Mouse (Mus musculus): ENCODE results near the gene Imp3. TPM values are rescaled to one million over a fixed set of nuclear protein-coding genes. Genes with fewer than 3 reads are reported as not detected.

Imp3 gene
- polyA plus RNA-seq, 1 experiment, result 101 TPM

DNA sequence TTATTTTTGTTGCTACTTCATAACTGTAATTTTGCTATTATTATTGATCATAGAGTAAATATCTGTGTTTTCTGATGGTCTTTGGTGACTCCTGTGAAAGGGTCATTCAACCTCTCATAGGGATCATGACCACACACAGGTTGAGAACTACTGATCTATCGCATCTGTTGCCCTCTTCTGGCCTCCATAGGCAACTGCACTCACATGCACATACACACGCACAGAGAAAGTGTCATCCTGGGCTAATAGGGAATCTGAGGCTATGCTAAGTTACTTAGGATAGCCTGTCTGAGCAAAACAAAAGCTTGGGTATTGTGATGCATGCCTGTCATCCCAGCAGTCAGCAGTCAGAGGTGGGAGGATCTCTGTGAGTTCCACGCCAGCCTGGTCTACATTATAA is 24.3 kb downstream of the Imp3 start:
- Histone ChIP-seq H3K4me1 (ENCODE audit: control insufficient read depth, insufficient read depth, low read length) (no peaks in the 10 kb centered on the region), H3K9me3 (replicated peaks; ENCODE audit: control insufficient read depth, insufficient read depth, low read length, poor library complexity, severe bottlenecking) (no peaks in the 10 kb centered on the region), H3K27me3 (ENCODE audit: control insufficient read depth, insufficient read depth, low read length, poor library complexity, severe bottlenecking) (no peaks in the 10 kb centered on the region), H3K27ac (ENCODE audit: insufficient read depth, low read length) (no peak overlapping the region), H3K4me3 (ENCODE audit: low read depth, low read length) (no peak overlapping the region), H3K36me3 (ENCODE audit: control insufficient read depth, insufficient read depth, low read length, poor library complexity, severe bottlenecking) (peaks cover 19% of the 10 kb centered on the region), H3K9ac (ENCODE audit: low read depth, poor library complexity, severe bottlenecking) (no peak overlapping the region)
- TF ChIP-seq POLR2A (IDR thresholded peaks at IDR 0.05; ENCODE audit: insufficient read depth, low read length), result no peak
- no peak for TF ChIP-seq EP300 (IDR thresholded peaks at IDR 0.05; ENCODE audit: insufficient read depth, low read depth, low read length)

DNA sequence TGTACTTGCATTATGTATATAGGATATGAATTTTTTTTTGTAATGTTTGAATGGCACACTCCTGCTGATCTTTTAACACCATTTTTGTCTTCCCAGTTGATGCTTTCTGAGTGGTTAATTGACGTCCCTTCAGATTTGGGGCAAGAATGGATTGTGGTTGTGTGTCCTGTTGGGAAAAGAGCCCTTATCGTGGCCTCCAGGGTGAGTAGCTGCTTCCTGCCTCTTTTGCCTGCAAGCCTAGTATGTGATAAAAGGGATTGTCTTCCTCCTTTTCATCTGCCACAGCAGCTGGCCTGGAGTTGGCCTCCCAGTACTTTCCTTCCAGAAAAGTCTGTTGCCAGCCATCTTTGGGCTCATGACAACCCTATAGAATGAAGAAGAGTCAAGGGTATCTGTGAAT is 32.9 kb downstream of the Imp3 start:
- no peaks in the 10 kb centered on the region for H3K9me3 ChIP-seq (replicated peaks; ENCODE audit: control insufficient read depth, insufficient read depth, low read length, poor library complexity, severe bottlenecking)
- H3K9ac ChIP-seq (ENCODE audit: low read depth, poor library complexity, severe bottlenecking), result no peak overlapping the region
- peaks cover 4% of the 10 kb centered on the region; the same call in 1 of the 2 replicates for H3K36me3 ChIP-seq (ENCODE audit: control insufficient read depth, insufficient read depth, low read length, poor library complexity, severe bottlenecking)
- no peak overlapping the region for H3K27ac ChIP-seq (ENCODE audit: insufficient read depth, low read length)
- no peaks in the 10 kb centered on the region for H3K27me3 ChIP-seq (ENCODE audit: control insufficient read depth, insufficient read depth, low read length, poor library complexity, severe bottlenecking)
- H3K4me3 ChIP-seq (ENCODE audit: low read depth, low read length), result no peak overlapping the region
- H3K4me1 ChIP-seq (ENCODE audit: control insufficient read depth, insufficient read depth, low read length), result no peaks in the 10 kb centered on the region
- no peak for TF ChIP-seq POLR2A (IDR thresholded peaks at IDR 0.05; ENCODE audit: insufficient read depth, low read length)
- no peak for TF ChIP-seq CTCF (IDR thresholded peaks at IDR 0.05; ENCODE audit: low read depth, low read length)
- no peak for TF ChIP-seq EP300 (IDR thresholded peaks at IDR 0.05; ENCODE audit: insufficient read depth, low read depth, low read length)

DNA sequence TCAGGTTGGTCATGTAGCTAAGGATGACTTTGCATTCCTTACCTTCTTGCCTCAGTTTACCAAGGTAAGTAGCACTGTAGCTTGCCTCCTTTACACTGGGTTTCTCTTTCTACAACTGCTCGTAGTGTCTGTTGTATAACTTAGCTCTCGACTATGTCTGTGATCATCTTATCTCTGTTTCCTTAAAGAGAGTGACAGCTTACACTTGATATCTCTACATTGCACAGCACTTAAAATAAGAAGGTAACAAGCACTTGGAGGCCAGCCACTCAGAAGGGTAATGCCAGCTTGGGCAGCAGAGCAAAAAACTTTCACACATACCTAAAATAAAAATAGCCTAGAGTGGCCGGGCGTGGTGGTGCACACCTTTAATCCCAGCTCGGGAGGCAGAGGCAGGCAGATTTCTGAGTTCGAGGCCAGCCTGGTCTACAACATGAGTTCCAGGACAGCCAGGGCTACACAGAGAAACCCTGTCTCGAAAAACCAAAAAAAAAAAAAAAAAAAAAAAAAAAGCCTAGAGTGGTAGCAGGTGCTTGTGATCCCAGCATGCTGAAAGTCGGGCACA is 36.8 kb downstream of the Imp3 start:
- H3K4me3 ChIP-seq (ENCODE audit: low read depth, low read length), result no peak overlapping the region
- H3K27ac ChIP-seq (ENCODE audit: insufficient read depth, low read length), result no peak overlapping the region
- H3K9ac ChIP-seq (ENCODE audit: low read depth, poor library complexity, severe bottlenecking), result no peak overlapping the region
- TF ChIP-seq POLR2A (IDR thresholded peaks at IDR 0.05; ENCODE audit: insufficient read depth, low read length), result no peak
- TF ChIP-seq CTCF (IDR thresholded peaks at IDR 0.05; ENCODE audit: low read depth, low read length), result no peak
- TF ChIP-seq EP300 (IDR thresholded peaks at IDR 0.05; ENCODE audit: insufficient read depth, low read depth, low read length), result no peak
- H3K9me3 ChIP-seq (replicated peaks; ENCODE audit: control insufficient read depth, insufficient read depth, low read length, poor library complexity, severe bottlenecking), result no peaks in the 10 kb centered on the region
- H3K27me3 ChIP-seq (ENCODE audit: control insufficient read depth, insufficient read depth, low read length, poor library complexity, severe bottlenecking), result no peaks in the 10 kb centered on the region
- peaks cover 4% of the 10 kb centered on the region; the same call in 1 of the 2 replicates for H3K36me3 ChIP-seq (ENCODE audit: control insufficient read depth, insufficient read depth, low read length, poor library complexity, severe bottlenecking)
- no peaks in the 10 kb centered on the region for H3K4me1 ChIP-seq (ENCODE audit: control insufficient read depth, insufficient read depth, low read length)

DNA sequence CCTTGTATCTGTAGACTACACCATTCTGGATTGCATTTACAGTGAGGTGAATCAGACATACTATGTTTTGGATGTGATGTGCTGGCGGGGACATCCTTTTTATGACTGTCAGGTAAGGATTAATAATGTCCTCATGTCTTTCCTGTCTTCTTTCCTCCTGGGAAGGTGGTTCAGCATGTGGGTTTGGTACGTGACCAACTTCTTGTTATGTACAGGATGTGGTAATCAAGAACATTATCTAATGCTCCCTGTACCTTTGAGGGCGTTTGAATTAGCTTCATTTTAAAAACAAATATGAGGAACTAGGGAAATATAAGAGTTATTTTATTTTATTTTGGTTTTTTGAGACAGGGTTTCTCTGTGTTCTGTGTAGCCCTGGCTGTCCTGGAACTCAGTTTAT is 37.9 kb downstream of the Imp3 start:
- no peak overlapping the region for H3K9ac ChIP-seq (ENCODE audit: low read depth, poor library complexity, severe bottlenecking)
- no peaks in the 10 kb centered on the region for H3K9me3 ChIP-seq (replicated peaks; ENCODE audit: control insufficient read depth, insufficient read depth, low read length, poor library complexity, severe bottlenecking)
- H3K4me3 ChIP-seq (ENCODE audit: low read depth, low read length), result no peak overlapping the region
- peaks cover 4% of the 10 kb centered on the region; the same call in 1 of the 2 replicates for H3K36me3 ChIP-seq (ENCODE audit: control insufficient read depth, insufficient read depth, low read length, poor library complexity, severe bottlenecking)
- no peak overlapping the region for H3K27ac ChIP-seq (ENCODE audit: insufficient read depth, low read length)
- TF ChIP-seq EP300 (IDR thresholded peaks at IDR 0.05; ENCODE audit: insufficient read depth, low read depth, low read length), result no peak
- no peak for TF ChIP-seq POLR2A (IDR thresholded peaks at IDR 0.05; ENCODE audit: insufficient read depth, low read length)
- no peak for TF ChIP-seq CTCF (IDR thresholded peaks at IDR 0.05; ENCODE audit: low read depth, low read length)
- no peaks in the 10 kb centered on the region for H3K27me3 ChIP-seq (ENCODE audit: control insufficient read depth, insufficient read depth, low read length, poor library complexity, severe bottlenecking)
- no peaks in the 10 kb centered on the region for H3K4me1 ChIP-seq (ENCODE audit: control insufficient read depth, insufficient read depth, low read length)

DNA sequence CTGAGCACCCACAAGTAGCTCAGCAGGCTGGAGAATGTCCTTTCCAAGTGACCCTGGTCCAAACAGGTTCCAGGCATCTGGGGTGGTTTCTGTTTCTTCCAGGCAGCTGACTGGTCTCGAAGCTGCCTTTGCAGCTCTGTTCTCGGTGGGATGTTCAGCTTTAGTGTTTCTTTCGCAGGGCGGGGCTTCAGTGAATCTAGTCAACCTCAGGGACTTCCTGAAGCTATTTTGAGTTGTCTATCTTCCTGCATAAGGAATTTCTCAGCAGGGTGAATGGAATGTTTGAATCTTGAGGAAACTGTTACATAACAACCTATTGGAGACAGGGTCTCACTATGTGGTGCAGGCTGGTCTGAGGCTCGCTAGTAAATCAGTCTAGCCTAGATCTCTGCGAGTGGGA is 42.9 kb downstream of the Imp3 start:
- Histone ChIP-seq H3K9ac (ENCODE audit: low read depth, poor library complexity, severe bottlenecking) (no peak overlapping the region), H3K36me3 (ENCODE audit: control insufficient read depth, insufficient read depth, low read length, poor library complexity, severe bottlenecking) (peaks cover 6% of the 10 kb centered on the region; the same call in 1 of the 2 replicates), H3K9me3 (replicated peaks; ENCODE audit: control insufficient read depth, insufficient read depth, low read length, poor library complexity, severe bottlenecking) (no peaks in the 10 kb centered on the region), H3K27me3 (ENCODE audit: control insufficient read depth, insufficient read depth, low read length, poor library complexity, severe bottlenecking) (no peaks in the 10 kb centered on the region), H3K27ac (ENCODE audit: insufficient read depth, low read length) (no peak overlapping the region), H3K4me1 (ENCODE audit: control insufficient read depth, insufficient read depth, low read length) (peaks cover 3% of the 10 kb centered on the region), H3K4me3 (ENCODE audit: low read depth, low read length) (no peak overlapping the region)
- no peak for TF ChIP-seq POLR2A (IDR thresholded peaks at IDR 0.05; ENCODE audit: insufficient read depth, low read length)
- no peak for TF ChIP-seq EP300 (IDR thresholded peaks at IDR 0.05; ENCODE audit: insufficient read depth, low read depth, low read length)
- TF ChIP-seq CTCF (IDR thresholded peaks at IDR 0.05; ENCODE audit: low read depth, low read length), result no peak

DNA sequence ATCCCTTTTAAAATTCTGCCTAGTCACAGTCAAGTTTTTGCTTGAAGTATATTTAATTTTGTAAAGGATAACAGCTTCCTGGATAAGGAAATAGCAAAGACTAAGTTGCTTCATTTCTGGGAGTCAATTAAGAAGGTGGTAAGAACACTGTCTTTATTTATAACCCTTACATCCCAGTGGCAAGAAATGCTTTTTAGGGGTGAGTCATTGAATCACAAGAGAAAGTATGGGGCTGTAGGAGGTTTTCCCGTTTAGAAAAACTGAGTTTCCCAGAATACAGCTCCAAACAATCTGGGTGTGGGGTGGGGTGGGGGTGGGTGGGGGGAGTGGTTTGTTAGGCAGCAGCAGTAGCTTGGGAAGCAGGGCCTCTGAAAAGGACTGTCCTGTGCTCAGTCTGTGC is 44.2 kb downstream of the Imp3 start:
- Histone ChIP-seq H3K4me1 (ENCODE audit: control insufficient read depth, insufficient read depth, low read length) (peaks cover 3% of the 10 kb centered on the region), H3K27ac (ENCODE audit: insufficient read depth, low read length) (no peak overlapping the region), H3K9me3 (replicated peaks; ENCODE audit: control insufficient read depth, insufficient read depth, low read length, poor library complexity, severe bottlenecking) (no peaks in the 10 kb centered on the region), H3K36me3 (ENCODE audit: control insufficient read depth, insufficient read depth, low read length, poor library complexity, severe bottlenecking) (peaks cover 6% of the 10 kb centered on the region; the same call in 1 of the 2 replicates), H3K27me3 (ENCODE audit: control insufficient read depth, insufficient read depth, low read length, poor library complexity, severe bottlenecking) (no peaks in the 10 kb centered on the region), H3K4me3 (ENCODE audit: low read depth, low read length) (no peak overlapping the region), H3K9ac (ENCODE audit: low read depth, poor library complexity, severe bottlenecking) (no peak overlapping the region)
- no peak for TF ChIP-seq CTCF (IDR thresholded peaks at IDR 0.05; ENCODE audit: low read depth, low read length)
- TF ChIP-seq EP300 (IDR thresholded peaks at IDR 0.05; ENCODE audit: insufficient read depth, low read depth, low read length), result no peak
- TF ChIP-seq POLR2A (IDR thresholded peaks at IDR 0.05; ENCODE audit: insufficient read depth, low read length), result no peak

Other genes starting within 250 kb of the Imp3 start
- 1.0 and 1.7 TPM in 2 replicates for gene Lingo1, start 141.0 kb upstream of the Imp3 start, polyA plus RNA-seq (2011; ENCODE audit: insufficient read depth, insufficient read length, low read depth, missing spikeins)
- not detected in 2 replicates for gene Odf3l1, start 72.8 kb upstream of the Imp3 start, polyA plus RNA-seq (2011; ENCODE audit: insufficient read depth, insufficient read length, low read depth, missing spikeins)
- 0.48 and 0.53 TPM in 2 replicates for gene Cspg4, start 72.4 kb upstream of the Imp3 start, polyA plus RNA-seq (2011; ENCODE audit: insufficient read depth, insufficient read length, low read depth, missing spikeins)
- gene Snx33, start 9.1 kb upstream of the Imp3 start, polyA plus RNA-seq (2011; ENCODE audit: insufficient read depth, insufficient read length, low read depth, missing spikeins), result 4.2 and 4.5 TPM in 2 replicates
- gene Snupn, start 13.4 kb downstream of the Imp3 start, polyA plus RNA-seq (2011; ENCODE audit: insufficient read depth, insufficient read length, low read depth, missing spikeins), result 18.1 and 18.5 TPM in 2 replicates
- gene Ptpn9, start 57.4 kb downstream of the Imp3 start, polyA plus RNA-seq (2011; ENCODE audit: insufficient read depth, insufficient read length, low read depth, missing spikeins), result 13.7 and 14.8 TPM in 2 replicates
- gene Sin3a, start 134.6 kb downstream of the Imp3 start, polyA plus RNA-seq (2011; ENCODE audit: insufficient read depth, insufficient read length, low read depth, missing spikeins), result 141 and 151 TPM in 2 replicates
- 79.9 and 86.8 TPM in 2 replicates for gene Man2c1, start 193.2 kb downstream of the Imp3 start, polyA plus RNA-seq (2011; ENCODE audit: insufficient read depth, insufficient read length, low read depth, missing spikeins)
- 7.9 and 10.4 TPM in 2 replicates for gene Neil1, start 210.8 kb downstream of the Imp3 start, polyA plus RNA-seq (2011; ENCODE audit: insufficient read depth, insufficient read length, low read depth, missing spikeins)
- 56.8 and 64.1 TPM in 2 replicates for gene Commd4, start 220.9 kb downstream of the Imp3 start, polyA plus RNA-seq (2011; ENCODE audit: insufficient read depth, insufficient read length, low read depth, missing spikeins)

Measured in ES-Bruce4 (cell line).